Mouse (Mus musculus): ENCODE results near the gene Gapdh. TPM values are rescaled to one million over a fixed set of nuclear protein-coding genes. Genes with fewer than 3 reads are reported as not detected.

Gene Gapdh
- polyA plus RNA-seq, 1 experiment from 2014 or later, result 3,222 TPM

DNA sequence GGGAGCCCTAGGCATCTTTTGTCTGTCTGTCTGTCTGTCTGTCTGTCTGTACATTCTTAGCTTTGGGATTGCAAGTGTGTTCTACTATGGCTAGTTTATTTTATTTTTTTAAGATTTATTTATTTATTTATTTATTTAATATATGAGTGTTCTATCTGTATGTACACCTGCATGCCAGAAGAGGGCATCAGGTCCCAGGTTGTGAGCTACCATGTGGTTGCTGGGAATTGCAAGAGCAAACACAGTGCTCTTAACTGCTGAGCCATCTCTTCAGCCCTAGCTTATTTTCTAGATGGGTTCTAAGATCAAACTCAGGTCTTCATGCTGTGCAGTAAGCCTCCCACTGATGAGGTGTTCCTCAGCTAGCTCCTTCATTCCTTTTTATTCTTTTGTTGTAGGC, 11.7 kb downstream of the Gapdh start:
- Histone ChIP-seq H3K36me3 (peaks cover 88% of the 10 kb centered on the region), H3K4me3 (no peak overlapping the region), H3K9me3 (replicated peaks) (no peaks in the 10 kb centered on the region), H3K4me1 (peaks cover 39% of the 10 kb centered on the region), H3K27ac (replicated peaks) (0 out of 2 replicates have a peak overlapping the region, but pooled peaks have one; percentile 7), H3K27me3 (ENCODE audit: low read depth, poor library complexity, severe bottlenecking) (no peaks in the 10 kb centered on the region)
- DNase-seq (ENCODE audit: low spot score), result no peak

- Histone ChIP-seq H3K27ac (replicated peaks) (no peak overlapping the region), H3K4me1 (peaks cover 43% of the 10 kb centered on the region), H3K27me3 (ENCODE audit: low read depth, poor library complexity, severe bottlenecking) (no peaks in the 10 kb centered on the region), H3K4me3 (no peak overlapping the region), H3K36me3 (peaks cover 88% of the 10 kb centered on the region), H3K9me3 (replicated peaks) (no peaks in the 10 kb centered on the region)
- 88% methylated on average over 4 of the region's 4 CpGs for WGBS
- DNase-seq (ENCODE audit: low spot score), result no peak
Observed at GRCm38 (mm10) chr6:125153682-125154081, 12.6 kb downstream of the Gapdh start.

DNA sequence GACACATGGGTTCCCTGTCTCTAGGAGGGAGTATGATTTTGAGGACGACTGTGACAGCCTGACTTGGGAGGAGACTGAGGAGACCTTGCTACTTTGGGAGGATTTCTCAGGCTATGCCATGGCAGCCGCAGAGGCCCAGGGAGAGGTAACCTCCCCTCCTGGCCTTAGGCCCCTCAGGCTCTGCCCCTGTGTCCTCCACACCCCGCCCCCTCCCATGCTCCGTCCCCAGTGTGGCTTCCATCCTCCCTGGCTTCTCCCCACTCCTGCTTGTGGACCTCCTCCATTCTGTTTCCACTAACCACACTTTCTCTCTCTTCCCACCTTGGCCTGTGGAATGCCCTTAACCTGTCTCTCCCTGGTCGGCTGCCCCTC, 13.3 kb downstream of the Gapdh start:
- no peak for DNase-seq (ENCODE audit: low spot score)
- WGBS, result 85% methylated on average over 5 of the region's 5 CpGs
- Histone ChIP-seq H3K4me1 (peaks cover 46% of the 10 kb centered on the region), H3K27me3 (ENCODE audit: low read depth, poor library complexity, severe bottlenecking) (no peaks in the 10 kb centered on the region), H3K9me3 (replicated peaks) (no peaks in the 10 kb centered on the region), H3K36me3 (peaks cover 89% of the 10 kb centered on the region), H3K27ac (replicated peaks) (0 out of 2 replicates have a peak overlapping the region, but pooled peaks have one; percentile 19), H3K4me3 (no peak overlapping the region)

GRCm38 (mm10) chr6:125152212-125153017, 13.9 kb downstream of the Gapdh start:
- 88% methylated on average over 22 of the region's 22 CpGs for WGBS
- H3K4me1 ChIP-seq, result peaks cover 46% of the 10 kb centered on the region
- no peaks in the 10 kb centered on the region for H3K9me3 ChIP-seq (replicated peaks)
- DNase-seq (ENCODE audit: low spot score), result no peak
- H3K27me3 ChIP-seq (ENCODE audit: low read depth, poor library complexity, severe bottlenecking), result no peaks in the 10 kb centered on the region
- peaks cover 85% of the 10 kb centered on the region for H3K36me3 ChIP-seq
- no peak overlapping the region for H3K4me3 ChIP-seq
- H3K27ac ChIP-seq (replicated peaks), result no peak overlapping the region

GRCm38 (mm10) chr6:125149569-125149950, 16.7 kb downstream of the Gapdh start:
- 68% methylated on average over 7 of the region's 7 CpGs for WGBS
- Histone ChIP-seq H3K4me1 (peaks cover 50% of the 10 kb centered on the region), H3K27me3 (ENCODE audit: low read depth, poor library complexity, severe bottlenecking) (no peaks in the 10 kb centered on the region), H3K9me3 (replicated peaks) (no peaks in the 10 kb centered on the region), H3K36me3 (peaks cover 62% of the 10 kb centered on the region), H3K4me3 (0 out of 2 replicates have a peak overlapping the region, but pooled peaks have one; percentile 1), H3K27ac (replicated peaks) (peak overlapping the region; percentile 39; the same call in 1 of the 2 replicates)
- DNase-seq (ENCODE audit: low spot score), result no peak

GRCm38 (mm10) chr6:125148926-125149568, 17.2 kb downstream of the Gapdh start:
- Histone ChIP-seq H3K27ac (replicated peaks) (peak overlapping the region; percentile 39), H3K27me3 (ENCODE audit: low read depth, poor library complexity, severe bottlenecking) (no peaks in the 10 kb centered on the region), H3K36me3 (peaks cover 65% of the 10 kb centered on the region), H3K4me1 (peaks cover 55% of the 10 kb centered on the region), H3K9me3 (replicated peaks) (no peaks in the 10 kb centered on the region), H3K4me3 (0 out of 2 replicates have a peak overlapping the region, but pooled peaks have one; percentile 1)
- DNase-seq (ENCODE audit: low spot score), result no peak
- 86% methylated on average over 16 of the region's 16 CpGs for WGBS

DNA sequence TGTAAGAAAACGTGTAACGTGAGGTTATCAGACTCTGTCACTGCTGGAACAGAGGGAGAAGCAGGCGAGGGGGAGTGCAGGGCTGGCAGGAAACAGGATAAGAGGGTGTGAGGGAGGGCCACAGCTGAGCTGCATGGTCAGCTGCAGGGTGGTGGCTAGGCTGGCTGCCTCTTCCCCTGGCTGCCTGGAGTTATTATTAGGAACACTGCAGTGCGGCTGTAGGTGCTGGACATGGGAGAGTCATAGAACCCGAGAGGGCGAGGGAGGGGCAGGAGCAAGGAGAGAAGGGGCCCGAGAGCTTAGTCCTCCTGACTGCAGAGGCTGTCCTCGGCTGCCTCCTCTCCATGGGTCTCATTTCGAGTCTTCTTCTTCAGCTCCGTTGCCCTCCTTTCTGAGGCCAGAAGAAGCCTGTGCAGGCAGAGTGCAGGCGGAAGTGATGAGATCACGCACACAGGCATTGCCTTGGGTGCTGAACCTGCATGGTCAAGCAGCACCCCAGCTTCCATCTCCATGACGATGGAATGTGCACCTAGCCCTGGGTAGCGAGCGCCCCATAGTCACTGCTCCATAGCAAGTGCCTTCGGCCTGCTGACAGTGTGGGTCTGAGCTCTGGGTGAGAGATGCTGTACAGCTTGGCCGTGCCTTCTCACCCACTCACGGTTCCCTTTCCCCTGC, 17.9 kb downstream of the Gapdh start:
- H3K27ac ChIP-seq (replicated peaks), result peak overlapping the region; percentile 39
- peaks cover 59% of the 10 kb centered on the region for H3K4me1 ChIP-seq
- 82% methylated on average over 18 of the region's 18 CpGs for WGBS
- no peak for DNase-seq (ENCODE audit: low spot score)
- peak overlapping the region; percentile 18; the same call in 1 of the 2 replicates for H3K4me3 ChIP-seq
- H3K36me3 ChIP-seq, result peaks cover 65% of the 10 kb centered on the region
- H3K9me3 ChIP-seq (replicated peaks), result no peaks in the 10 kb centered on the region
- no peaks in the 10 kb centered on the region for H3K27me3 ChIP-seq (ENCODE audit: low read depth, poor library complexity, severe bottlenecking)

DNA sequence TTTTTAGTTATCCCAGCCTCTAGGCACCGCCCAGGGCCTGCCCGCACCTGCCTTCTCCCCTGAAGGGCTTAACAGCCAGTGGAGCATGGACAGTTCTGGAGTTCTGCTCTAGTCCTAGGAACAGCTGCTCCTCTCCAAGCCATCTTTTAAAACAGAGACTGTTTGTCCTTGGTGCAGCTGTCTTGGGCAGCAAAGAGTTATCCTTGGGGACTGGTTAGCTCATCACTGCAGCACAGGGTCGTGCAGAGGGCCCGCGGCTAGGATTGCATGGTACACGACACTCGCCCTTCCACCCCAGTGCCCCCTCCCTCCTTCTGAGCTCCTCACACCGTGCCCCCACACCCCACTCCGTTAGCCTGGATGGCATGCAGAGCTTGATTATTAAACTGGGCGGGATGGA, 18.9 kb downstream of the Gapdh start:
- H3K4me3 ChIP-seq, result peak overlapping the region; percentile 84
- H3K4me1 ChIP-seq, result peaks cover 59% of the 10 kb centered on the region
- no peaks in the 10 kb centered on the region for H3K27me3 ChIP-seq (ENCODE audit: low read depth, poor library complexity, severe bottlenecking)
- 0 out of 2 replicates have a peak overlapping the region, but pooled peaks have one; percentile 95 for H3K27ac ChIP-seq (replicated peaks)
- WGBS, result 77% methylated on average over 10 of the region's 10 CpGs
- no peak for DNase-seq (ENCODE audit: low spot score)
- no peaks in the 10 kb centered on the region for H3K9me3 ChIP-seq (replicated peaks)
- peaks cover 65% of the 10 kb centered on the region for H3K36me3 ChIP-seq

DNA sequence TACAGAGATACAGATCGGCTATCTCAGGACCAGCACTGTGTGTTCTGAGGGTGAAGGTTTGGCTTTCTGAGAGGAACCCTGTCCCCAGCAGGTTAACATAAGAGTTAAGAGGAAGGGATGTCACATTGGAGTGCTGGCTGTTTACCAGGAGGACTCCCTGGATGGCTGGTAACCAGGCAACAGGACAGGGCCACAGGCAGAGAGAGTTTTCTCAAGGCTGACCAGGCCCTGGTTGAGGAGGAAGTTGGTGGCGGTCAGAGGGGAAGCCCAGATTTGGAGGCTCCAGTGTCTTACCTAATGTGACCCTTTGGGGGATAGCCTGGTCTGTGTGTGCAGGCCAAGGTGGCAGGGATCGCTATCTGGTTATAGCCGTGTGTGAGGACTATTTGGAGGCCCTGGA, 19.5 kb downstream of the Gapdh start:
- DNase-seq (ENCODE audit: low spot score), result no peak
- peaks cover 65% of the 10 kb centered on the region for H3K36me3 ChIP-seq
- no peaks in the 10 kb centered on the region for H3K9me3 ChIP-seq (replicated peaks)
- H3K27me3 ChIP-seq (ENCODE audit: low read depth, poor library complexity, severe bottlenecking), result no peaks in the 10 kb centered on the region
- peak overlapping the region; percentile 95; the same call in 1 of the 2 replicates for H3K27ac ChIP-seq (replicated peaks)
- peak overlapping the region; percentile 84 for H3K4me3 ChIP-seq
- peaks cover 59% of the 10 kb centered on the region for H3K4me1 ChIP-seq
- WGBS, result 87% methylated on average over 4 of the region's 4 CpGs

- H3K4me1 ChIP-seq, result peaks cover 59% of the 10 kb centered on the region
- 60% methylated on average over 7 of the region's 7 CpGs for WGBS
- no peak for DNase-seq (ENCODE audit: low spot score)
- H3K27ac ChIP-seq (replicated peaks), result peak overlapping the region; percentile 95
- H3K4me3 ChIP-seq, result peak overlapping the region; percentile 84
- no peaks in the 10 kb centered on the region for H3K9me3 ChIP-seq (replicated peaks)
- no peaks in the 10 kb centered on the region for H3K27me3 ChIP-seq (ENCODE audit: low read depth, poor library complexity, severe bottlenecking)
- peaks cover 65% of the 10 kb centered on the region for H3K36me3 ChIP-seq
Observed at GRCm38 (mm10) chr6:125146148-125146547, 20.1 kb downstream of the Gapdh start.

GRCm38 (mm10) chr6:125145479-125145951, 20.8 kb downstream of the Gapdh start:
- Histone ChIP-seq H3K9me3 (replicated peaks) (no peaks in the 10 kb centered on the region), H3K4me1 (peaks cover 59% of the 10 kb centered on the region), H3K27ac (replicated peaks) (peak overlapping the region; percentile 95), H3K4me3 (peak overlapping the region; percentile 84), H3K27me3 (ENCODE audit: low read depth, poor library complexity, severe bottlenecking) (no peaks in the 10 kb centered on the region), H3K36me3 (peaks cover 65% of the 10 kb centered on the region)
- 2% methylated on average over 35 of the region's 35 CpGs for WGBS
- DNase-seq (ENCODE audit: low spot score), result no peak

- peak; percentile 95 for DNase-seq (ENCODE audit: low spot score)
- Histone ChIP-seq H3K27ac (replicated peaks) (peak within 1 kb of the TSS; percentile 95), H3K36me3 (peaks cover 67% of the 10 kb centered on the region), H3K4me3 (peak within 1 kb of the TSS; percentile 84), H3K9me3 (replicated peaks) (no peaks in the 10 kb centered on the region), H3K4me1 (peaks cover 59% of the 10 kb centered on the region), H3K27me3 (ENCODE audit: low read depth, poor library complexity, severe bottlenecking) (no peaks in the 10 kb centered on the region)
- under 1% methylated on average over 16 of the region's 16 CpGs for WGBS
Observed at GRCm38 (mm10) chr6:125145001-125145400, 21.3 kb downstream of the Gapdh start, which contains the start of gene Iffo1. TSS of gene Iffo1 (plus strand) at chr6:125145241.
